Mouse (Mus musculus) kidney, postnatal 10 days (tissue): Measurements from ENCODE around the gene Ddx19a.
"Not testable (repeated sequence)": the region's sequence is repeated elsewhere in the genome, so short reads cannot be mapped to it uniquely, and the experiment has no call there.

Source experiments
- DNase-seq: peaks from one replicate; pipeline ENCODE4 v3.0.0; 2021; ENCODE audit warnings: mixed read lengths

Gene Ddx19a

DNA sequence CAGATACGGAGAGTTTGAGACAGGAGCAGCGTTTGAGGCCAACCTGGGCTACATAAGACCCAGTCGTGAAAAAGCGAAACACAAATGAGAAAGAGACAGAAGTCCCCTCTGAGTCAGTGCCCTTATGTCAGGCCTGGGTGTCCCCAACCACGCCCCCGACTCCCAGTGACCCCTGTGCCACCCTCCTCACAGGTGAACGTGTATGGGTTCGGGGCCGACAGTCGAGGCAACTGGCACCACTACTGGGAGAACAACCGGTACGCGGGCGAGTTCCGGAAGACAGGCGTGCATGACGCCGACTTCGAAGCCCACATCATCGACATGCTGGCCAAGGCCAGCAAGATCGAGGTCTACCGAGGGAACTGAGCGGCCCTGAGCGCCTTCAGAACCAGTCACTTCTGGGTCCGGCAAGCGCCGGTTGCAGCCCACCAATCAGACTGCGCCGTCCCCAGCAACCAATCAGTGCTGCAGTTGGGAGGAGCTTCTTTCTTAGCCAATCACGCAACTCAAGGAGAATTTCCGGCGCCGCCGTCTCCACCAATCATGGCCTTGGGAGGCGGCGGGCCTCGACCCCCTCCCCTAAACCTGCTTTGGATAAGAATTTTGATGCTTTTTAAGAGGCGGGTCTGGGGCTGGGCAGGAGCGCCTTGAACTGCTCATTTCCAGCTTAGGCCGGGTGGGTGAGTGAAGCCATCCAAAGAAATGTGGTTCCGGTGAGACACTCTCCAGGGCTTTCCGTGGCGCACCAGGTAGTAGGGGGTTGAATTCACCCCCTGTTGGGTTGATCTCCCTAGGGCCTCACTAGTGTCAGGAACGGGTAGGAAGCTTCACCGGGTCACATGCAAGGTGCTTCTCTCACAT is 27.5 kb downstream of the Ddx19a start:
- peak; percentile 93 for DNase-seq

DNA sequence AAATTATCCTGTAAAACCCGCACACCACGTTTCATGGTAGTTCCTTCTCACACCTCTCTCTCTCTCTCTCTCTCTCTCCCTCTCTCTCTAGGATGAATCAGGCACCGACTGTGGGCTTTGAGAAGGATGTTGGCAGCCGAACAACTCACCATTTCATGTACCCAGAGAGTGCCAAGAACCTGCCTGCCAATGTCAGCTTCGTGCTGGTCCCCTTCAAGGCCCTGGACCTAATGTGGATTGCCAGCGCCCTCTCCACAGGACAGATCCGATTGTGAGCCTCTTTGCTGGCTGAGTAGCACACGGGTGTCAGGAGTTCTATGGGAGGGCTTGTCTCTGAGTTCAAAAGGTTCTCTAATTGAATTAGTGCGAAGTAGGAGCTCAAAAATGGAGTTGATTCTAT is 30.3 kb downstream of the Ddx19a start:
- no peak for DNase-seq

- DNase-seq = peak; percentile 66
These were observed 31.0 kb downstream of the Ddx19a start for GRCm38 (mm10) chr8:110966586-110966985.

- peak; percentile 87 for DNase-seq
These were observed 32.0 kb downstream of the Ddx19a start for GRCm38 (mm10) chr8:110965594-110965993.

DNA sequence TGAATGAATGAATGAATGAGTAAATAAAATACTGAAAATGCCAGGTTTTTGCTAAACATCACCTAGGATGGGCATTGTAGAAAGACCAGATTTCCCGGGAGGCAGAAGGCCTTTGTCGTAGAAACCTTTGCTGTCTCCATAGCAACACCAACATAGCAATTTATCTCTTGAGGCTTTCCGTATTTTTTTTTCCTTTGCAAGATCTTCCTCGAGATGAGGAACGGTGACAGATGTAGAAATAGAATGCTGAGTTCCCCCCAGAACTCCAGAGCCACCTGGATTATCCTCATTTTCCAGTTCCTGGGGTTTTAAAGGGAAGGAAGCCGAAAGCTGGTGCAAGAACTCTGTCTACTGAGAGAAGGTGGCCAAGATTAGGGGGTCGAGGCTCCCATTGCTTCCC is 32.9 kb downstream of the Ddx19a start:
- no peak for DNase-seq

GRCm38 (mm10) chr8:110963051-110963450 is 34.5 kb downstream of the Ddx19a start:
- DNase-seq = no peak

- DNase-seq = no peak
These were observed 37.7 kb downstream of the Ddx19a start for GRCm38 (mm10) chr8:110959906-110960305.

GRCm38 (mm10) chr8:110959071-110959780 is 38.4 kb downstream of the Ddx19a start:
- DNase-seq = no peak

DNA sequence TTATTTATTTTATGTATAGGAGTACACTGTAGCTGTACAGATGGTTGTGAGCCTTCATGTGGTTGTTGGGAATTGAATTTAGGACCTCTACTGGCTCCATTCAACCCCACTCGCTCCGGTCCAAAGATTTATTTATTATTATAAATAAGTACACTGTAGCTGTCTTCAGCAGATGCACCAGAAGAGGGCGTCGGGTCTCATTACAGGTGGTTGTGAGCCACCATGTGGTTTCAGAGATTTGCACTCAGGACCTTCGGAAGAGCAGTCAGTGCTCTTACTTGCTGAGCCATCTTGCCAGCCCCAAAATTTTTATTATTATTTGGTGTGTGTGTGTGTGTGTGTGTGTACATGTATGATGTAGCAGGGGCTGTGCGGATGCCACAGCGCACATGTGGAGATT is 39.0 kb downstream of the Ddx19a start:
- not testable (repeated sequence) for DNase-seq

GRCm38 (mm10) chr8:110958135-110958534 is 39.5 kb downstream of the Ddx19a start:
- no peak for DNase-seq

- DNase-seq = no peak
These were observed 40.1 kb downstream of the Ddx19a start for GRCm38 (mm10) chr8:110957471-110957870.

GRCm38 (mm10) chr8:110956619-110957450 is 40.8 kb downstream of the Ddx19a start:
- no peak for DNase-seq

- no peak for DNase-seq
These were observed 42.8 kb downstream of the Ddx19a start for GRCm38 (mm10) chr8:110954776-110955175.

DNA sequence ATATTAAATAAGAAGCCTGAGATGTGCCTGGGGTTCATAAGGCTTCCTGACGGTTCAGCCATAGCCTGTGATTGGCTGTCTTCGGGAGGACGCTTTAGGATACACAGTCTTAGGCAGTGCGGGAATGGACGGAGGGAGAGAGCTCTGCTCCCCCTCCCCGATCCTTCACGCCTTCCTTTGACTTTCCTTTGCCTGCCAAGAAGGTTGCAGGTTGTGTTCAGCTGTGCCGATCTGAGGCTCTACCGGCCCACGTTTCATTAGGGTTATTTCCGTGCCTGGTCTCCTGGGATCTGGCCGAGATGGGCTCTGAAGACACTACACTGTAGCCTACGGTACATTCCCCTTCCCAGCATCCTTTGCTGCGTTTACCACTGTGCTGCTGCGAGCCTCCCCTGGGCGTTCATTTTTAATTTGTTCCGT is 47.5 kb downstream of the Ddx19a start:
- DNase-seq = peak; percentile 53

DNA sequence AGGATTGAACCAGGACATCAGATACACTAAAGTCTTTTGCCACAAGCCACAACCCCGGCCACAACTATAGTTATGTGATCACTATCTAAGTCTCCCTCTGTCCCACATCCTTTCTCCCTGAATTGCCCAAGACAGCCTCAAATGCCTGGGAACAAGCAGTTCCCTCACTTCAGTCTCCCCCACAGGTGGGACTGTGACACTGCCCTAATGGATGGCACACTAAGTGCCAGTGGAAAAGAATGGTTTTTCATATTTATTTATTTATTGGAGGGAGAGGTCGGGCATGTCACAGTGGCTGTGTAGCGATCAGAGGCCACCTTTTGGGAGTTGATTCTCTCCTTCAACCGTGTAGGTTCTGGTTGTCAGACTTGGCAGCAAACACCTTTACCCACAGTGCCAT is 51.9 kb downstream of the Ddx19a start:
- DNase-seq = no peak

DNA sequence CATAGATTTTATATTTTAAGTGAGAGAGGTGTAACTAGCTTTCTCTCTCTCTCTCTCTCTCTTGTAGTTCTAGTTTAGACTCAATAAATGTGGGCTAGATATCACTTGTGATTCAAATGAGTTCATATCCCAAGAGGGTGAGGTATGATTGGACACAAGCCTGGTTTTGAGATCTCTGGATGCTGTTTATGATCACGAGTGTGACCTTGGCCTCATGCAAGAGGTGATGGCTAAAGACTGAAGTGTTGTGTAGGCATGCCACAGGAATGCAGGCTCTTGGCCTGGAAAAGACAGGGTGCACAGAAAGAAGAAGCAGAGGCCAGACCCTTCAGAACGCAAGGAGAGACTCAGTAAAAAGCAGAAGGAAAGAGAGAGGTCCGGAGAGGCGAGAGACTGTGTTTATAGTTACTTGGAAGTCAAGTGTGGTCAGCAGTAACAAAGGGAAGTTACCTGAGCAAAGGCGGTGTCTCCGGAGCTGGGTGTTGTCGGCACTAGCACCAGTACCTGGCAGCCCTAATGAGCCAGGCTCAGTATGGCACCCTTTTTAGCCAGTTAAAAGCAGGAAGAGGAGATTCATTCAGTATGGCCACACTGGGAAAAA is 53.2 kb downstream of the Ddx19a start:
- no peak for DNase-seq

- DNase-seq = peak; percentile 82
These were observed 56.1 kb downstream of the Ddx19a start for GRCm38 (mm10) chr8:110941453-110941948.

DNA sequence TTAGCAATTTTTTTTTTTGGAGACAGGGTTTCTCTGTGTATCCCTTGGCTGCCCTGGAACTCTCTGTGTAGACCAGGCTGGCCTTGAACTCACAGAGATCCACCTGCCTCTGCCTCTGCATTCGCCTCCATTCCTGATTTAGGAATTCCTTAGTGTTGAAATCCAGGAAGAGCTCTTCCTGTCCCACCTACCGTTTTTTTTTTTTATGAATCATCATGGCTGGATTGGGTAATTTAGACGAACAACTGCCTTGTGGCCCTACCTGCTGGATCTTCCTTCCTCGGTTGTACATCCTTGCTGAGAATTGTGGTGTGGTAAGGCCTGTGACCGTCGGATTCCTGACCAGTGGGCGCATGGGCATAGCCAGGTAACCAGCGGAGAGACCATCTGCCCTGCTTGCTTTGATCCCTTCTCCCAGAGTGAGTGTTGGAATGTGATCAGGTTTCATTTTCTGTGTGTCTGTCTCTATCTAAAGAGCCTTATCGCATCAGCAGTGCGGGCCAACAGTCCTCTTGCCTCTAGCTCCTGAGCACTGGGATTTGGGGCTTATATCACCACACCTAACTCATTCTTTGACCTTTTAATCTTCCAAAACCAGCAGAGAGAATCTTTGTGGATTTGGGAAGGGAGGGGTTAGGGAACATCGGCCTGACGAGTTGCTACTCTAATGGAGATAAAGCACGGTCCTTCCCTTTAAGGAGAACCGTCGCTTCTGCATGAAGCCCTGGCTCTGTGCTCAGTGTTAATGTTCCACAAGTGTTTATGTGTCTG is 56.7 kb downstream of the Ddx19a start:
- no peak for DNase-seq

DNA sequence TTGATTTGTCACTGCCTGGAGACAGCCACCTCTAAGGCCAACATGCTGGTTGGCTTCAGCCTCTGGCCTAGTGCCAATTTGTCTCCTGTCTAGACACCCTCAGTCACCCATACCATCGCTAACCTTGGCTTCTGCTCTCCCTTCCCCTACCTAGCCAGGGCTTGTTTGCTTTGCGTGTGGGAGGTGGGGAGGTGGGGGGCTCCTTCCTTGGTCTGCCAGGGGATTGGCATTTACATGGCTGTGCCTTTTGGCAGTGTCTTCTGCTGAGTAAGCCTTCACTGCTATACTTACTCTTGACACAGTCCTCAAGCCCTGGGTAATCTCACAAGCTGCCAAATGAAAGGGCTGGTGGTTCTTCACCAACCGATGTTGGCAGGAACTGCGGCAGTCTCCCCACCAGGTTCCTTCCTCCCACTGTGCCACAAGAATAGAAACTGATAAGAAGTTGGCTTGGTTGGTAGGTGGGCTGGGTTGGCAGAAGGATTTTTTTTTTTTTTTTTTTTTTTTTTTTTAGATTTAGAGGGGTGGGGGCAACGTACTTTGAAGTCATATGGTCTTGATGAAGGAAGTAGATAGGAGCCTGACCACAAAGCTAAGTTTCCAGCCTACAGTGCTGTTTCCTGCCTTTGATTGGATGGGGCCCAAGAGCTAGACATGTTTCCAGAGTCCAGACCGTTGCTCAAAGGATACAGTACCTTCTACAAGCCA is 58.6 kb downstream of the Ddx19a start:
- peak; percentile 64 for DNase-seq

- no peak for DNase-seq
These were observed 61.4 kb downstream of the Ddx19a start for GRCm38 (mm10) chr8:110936217-110936616.

DNA sequence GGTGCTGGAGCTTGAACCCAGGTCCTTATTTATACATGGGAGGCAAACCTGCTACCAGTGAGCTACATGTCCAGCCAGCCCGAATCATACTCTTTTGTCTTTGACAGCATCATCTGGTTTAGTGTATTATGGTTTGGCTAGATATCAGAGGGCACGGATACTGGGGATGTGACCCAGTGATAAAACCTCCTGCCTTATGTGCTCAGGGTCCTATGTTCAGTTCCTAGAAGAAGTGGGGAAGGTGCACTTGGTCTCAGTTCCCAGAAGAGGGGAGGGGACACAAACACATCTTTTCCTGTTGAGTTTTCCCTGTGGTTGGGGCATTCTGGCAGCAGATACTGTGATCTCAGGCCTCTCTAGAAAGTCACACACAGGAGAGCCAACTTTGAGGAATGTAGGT is 64.3 kb downstream of the Ddx19a start:
- no peak for DNase-seq
